Mouse (Mus musculus) retina, postnatal 7 days (tissue): ENCODE measurements around the gene Oas1a.
"Not testable (repeated sequence)": the region's sequence is repeated elsewhere in the genome, so short reads cannot be mapped to it uniquely, and the experiment has no call there.

Source experiments
- DNase-seq: peaks from one replicate; pipeline ENCODE4 v3.0.0-alpha.2; 2012; ENCODE audit warnings: low read depth, low spot score

Oas1a gene

DNA sequence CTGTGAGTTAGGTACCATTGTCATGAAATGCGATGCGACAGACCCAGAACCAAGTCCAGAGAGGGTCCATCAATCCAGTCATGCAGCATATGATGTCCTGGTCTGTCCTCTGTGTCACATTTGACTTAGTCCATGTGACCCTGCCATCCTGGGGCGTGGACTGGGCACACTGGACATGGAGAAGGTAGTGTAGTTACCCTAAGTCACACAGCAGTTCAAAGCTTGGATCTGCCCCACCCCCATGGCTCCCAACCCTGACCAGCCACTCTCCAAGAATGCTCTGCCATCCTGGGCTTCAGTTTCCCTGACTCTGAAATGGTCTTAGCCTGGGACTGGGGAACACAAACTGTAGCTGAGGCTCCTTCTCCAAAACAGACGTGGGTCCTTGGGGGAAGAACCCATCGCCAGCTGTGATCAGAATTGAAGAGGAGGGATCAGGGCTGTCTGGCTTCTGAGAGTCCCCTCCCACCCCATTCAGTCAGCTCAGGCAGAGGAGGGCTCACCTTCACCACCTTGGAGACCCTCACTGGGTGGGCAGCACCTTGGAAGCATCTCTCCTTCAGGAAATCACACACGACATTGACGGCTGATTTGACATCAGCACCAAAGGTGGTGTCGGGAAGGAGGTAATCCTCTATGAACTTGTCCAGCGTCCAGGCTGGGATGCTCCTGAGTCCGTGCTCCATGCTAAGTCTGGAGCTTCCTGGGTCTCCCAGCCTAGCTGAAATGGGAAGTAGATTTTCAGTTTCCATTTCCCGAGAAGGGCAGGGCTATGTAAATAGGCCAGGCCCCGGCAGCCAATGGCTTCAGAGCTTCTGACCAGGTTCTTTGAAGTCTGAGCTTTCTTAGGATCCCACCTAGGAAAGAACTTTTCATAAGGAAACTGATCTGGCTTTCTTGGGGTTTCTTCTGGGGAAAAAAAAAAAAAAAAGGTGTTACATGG lies at the start of gene Oas1a:
Oas1a (minus strand) TSS at position 731 of the 943 bp plus-strand sequence.
- not testable (repeated sequence) for DNase-seq

GRCm38 (mm10) chr5:120953974-120954373 lies 46.7 kb upstream of the Oas1a start:
- peak; percentile 36 for DNase-seq

DNA sequence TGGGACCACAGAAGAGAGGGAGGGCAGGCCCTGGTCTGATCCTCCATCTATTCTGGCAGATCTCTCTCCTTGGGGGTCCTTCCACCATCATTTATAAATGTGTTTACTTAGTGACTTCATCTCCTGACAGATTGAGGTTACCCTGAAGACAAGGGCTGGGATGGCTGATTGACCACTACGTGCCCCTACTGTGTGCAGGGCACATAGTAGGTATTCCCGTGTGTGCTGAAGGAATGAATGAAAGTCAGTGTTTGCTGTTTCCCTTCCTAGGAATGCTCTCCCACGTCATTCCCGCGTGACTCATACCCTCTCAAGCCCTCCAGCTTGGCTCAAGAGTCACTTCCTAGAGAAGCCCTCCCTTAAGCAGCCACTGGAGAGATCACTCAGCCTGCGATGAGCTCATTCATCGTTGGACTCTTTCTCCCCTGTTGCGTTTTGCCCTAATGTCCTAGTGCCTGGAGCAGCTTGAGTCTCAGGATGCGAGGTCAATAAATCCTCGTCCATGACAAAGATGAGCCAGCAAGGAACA lies 45.0 kb upstream of the Oas1a start:
- DNase-seq: no peak

DNA sequence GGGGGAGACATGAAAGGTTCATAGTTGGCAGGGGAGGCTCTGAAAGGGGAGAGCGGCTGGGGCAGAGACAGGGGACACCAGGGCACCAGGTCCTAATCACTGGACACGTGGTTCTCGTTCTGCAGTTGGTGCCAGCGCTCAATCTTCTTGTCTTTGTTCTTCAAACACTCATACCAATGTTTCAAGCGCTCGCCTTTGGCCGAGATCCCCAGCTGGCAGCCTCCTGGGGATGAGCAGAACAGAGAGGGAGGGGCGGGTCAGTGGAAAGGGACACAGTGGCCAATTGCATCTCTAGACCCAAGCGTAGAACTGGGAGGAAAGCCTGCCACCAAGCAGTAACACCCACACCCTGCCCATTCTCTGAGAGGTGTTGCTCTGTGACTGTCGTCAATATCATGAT lies 34.8 kb upstream of the Oas1a start:
- no peak for DNase-seq

DNA sequence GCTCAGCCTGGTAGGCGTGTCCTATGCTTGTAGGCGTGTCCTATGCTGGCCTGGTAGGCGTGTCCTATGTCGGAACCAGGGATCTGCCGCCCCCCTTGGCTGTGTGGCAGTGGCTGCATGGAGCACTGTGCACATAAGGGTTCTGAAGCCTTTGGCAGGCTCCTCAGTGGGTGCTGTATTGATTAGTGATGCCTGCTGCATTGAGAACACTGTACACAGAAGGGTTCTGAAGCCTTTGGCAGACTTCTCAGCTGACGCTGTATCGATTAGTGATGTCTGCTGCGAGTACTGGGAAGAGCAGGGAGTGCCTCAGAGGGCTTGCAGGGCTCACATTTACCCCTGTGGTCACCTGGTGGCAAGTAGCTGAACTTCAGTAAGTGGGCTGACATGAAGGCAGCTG lies 31.3 kb upstream of the Oas1a start:
- no peak for DNase-seq

DNA sequence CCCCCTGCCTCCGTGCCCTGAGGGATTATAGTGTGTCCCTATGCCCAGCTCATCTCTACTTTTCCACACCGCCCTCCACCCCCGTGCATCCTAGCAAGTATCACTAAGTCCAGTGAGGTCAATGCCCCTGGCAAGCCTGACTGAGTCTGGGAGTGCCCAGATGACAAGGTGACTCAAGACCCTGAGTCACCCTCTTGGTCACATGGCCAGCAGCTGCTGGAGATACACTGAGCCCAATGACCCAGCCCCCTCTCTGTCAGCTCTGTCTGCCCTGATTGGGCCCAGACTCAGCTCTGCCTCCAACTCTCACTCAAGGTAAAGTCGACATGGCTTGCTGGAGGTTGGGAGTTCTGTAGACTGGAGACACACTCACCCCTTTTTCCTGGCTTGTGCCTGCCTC lies 30.5 kb upstream of the Oas1a start:
- no peak for DNase-seq

DNA sequence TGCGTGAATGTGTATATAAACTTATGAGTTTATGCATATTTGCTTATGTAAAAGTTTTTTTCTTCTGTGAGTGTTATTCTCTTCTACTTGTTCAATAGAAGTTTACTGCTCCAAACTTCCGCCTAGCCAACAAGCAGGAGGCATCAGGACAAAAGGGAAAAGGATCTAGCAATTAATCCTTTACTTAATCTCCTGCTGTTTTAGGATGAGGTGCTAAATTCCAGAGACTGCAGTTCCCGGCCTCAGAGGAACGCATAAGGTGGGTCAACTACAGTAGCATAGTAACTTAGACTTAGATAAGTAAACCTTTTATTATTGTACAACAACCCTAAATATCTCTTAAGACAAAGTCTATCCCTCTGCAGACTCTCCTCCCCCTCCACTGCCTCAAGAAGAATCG lies 26.6 kb upstream of the Oas1a start:
- no peak for DNase-seq

GRCm38 (mm10) chr5:120927036-120927435 lies 19.7 kb upstream of the Oas1a start:
- no peak for DNase-seq

DNA sequence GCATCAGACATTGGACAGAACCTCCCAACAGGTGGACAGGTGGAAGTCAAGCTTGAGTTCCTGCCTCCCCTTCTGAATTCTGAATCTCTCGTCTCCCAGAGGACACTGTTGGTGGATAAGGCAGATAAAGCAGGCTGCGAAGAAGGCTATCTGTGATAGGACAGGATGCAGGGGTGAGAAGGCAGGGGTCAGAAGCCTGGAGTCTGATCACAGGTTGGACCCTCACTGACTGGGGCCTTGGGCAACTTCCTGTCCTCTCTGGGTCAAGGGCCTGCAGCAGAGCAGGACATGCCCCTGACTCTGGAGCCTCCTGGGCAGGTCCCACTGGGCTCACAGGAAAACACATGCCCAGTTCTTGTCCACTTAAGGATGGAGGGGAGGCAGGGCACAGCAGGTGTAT lies 19.0 kb upstream of the Oas1a start:
- not testable (repeated sequence) for DNase-seq

DNA sequence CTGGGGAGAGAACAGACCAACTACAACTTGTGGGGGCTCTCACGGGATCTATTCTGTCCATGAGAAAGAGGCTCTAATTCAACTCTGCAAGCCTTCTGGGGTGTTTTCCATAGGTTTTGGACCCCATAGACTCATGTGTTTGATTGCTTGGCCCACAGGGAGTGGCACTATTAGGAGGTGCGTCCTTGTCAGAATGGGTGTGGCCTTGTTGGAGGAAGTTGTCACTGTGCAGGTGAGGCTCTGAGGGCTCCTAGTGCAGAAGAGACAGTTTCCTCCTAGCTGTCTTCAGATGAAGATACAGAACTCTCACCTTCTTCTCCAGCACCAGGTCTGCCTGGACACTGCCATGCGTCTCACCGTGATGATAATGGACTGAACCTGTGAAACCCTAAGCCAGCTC lies 17.2 kb upstream of the Oas1a start:
- not testable (repeated sequence) for DNase-seq

DNA sequence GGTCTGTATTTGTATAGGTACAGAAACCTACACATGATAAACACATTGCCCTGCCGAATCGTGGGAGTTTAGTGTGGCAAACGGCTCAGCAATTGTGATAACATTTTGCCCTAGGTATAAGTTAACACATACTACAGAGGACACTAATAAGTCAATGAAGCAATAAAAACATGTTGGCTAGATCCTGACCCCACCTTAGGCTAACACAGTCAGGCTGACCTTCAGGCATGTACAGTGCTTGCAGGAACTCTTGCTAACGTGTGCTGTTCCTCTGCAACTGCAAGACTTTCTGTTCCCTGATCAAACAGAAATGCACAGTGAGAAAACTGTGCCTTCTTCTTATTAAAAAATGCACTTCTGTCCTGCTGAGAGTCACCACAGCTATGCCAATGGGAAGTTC lies 16.6 kb upstream of the Oas1a start:
- no peak for DNase-seq

DNA sequence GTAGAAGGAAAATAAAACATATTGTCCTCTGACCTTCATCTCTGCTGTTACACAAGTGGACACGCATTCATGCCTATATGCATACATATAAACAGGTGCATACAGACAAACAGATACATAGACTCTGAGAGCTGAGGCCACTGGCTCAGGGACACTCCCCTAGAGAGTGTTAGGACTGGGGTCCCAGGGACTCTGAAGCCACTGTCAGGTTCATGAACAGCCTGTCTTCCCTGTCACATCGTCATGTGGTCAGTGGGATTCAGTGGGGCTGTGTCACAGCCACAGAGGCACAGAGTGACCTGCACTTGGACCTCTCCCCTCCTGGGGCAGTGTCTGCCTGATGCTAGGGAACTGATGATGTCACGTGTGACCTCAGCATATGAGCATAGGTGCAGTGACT lies 13.0 kb upstream of the Oas1a start:
- no peak for DNase-seq

DNA sequence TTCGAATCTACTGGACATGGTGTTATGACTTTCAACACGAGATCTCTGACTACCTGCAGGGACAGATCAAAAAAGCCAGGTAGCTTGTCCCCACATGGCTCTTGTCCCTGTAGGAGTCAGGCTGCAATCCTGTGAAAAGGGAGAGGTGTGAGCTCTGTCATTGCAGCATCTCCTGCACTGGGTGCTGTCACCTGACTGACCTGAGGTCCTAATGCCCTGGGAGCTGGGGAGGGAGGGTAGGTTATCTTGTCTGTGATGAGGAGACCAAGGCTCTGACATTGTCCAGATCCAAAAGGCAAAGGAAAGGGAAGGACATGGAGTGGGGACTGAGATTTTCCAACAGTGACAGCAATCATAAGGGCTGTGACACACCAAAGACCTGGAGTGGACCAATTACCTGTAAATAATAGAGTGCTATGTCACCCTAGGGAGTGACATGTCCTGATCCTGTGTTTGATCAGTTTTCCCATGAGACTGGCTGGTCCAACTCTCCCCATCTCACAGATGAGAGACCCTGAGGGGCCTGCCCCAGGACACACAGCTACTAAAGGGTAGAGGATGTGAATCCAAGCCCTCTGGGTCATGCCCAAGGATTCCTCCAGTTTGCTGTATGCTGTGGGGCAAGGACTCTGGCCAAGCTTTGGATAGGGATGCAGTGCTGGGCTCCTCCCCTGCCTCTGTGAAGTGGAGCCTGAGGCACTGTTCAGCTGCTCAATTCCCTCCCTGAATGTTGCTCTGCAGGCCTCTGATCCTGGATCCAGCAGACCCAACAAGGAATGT lies 12.0 kb upstream of the Oas1a start:
- DNase-seq: not testable (repeated sequence)

DNA sequence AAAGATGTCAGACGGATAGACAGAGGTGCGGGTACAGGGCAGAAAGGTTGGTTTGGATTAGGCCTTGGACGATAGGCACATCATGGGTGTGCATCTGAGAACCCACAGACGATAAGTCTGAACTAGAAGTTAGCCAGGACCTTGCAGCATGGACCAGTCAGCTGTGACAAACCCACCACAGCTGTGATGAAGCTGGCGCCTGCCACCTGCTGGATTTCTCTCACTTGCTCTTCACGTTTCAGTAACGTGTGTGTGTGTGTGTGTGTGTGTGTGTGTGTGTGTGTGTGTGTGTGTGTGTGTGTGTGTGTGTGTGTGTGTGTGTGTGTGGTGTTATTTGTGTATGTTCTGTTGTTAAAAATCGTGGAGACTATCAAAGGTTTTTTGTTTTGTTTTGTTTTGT lies 6.9 kb upstream of the Oas1a start, which contains the start of gene Oas1d:
Oas1d (plus strand) TSS at position 333 of the 400 bp plus-strand sequence.
- DNase-seq: not testable (repeated sequence)

DNA sequence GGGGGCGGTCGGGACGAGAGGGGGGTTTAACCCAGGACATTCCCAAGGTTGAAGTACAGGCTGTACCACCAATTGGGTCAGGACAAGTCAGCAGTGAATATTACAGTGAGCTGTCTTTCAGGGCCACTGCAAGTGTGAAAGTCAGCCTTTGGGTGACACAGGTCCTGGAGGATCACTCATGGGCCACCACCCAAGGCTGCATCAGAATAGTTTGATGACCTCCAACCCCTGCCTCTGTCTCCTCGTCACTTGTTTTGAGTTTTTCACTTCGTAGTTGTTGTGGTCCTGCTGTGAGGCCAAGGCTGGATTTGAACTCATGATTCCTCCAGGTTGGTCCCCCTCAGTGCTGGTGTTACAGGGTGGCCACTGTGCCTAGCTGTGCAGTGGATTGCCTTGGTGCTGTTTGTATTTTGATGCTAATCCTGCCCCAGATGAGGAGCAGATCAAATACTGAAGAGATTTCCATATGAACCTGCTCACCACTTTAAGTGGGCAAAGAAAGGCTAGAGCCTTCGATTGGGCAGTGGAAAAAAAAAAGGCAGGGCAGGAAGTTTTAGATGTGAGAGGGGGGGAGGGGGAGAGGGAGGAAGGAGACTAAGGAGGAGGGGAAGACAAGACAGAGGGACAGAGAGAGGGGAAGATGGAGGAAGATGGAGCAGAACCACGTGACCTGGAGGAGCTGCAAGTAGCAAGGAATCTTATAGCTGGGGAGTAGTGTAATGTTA lies 1.0 kb upstream of the Oas1a start:
- no peak for DNase-seq

- no peak for DNase-seq
These were observed 5.3 kb downstream of the Oas1a start for GRCm38 (mm10) chr5:120902056-120902455.

DNA sequence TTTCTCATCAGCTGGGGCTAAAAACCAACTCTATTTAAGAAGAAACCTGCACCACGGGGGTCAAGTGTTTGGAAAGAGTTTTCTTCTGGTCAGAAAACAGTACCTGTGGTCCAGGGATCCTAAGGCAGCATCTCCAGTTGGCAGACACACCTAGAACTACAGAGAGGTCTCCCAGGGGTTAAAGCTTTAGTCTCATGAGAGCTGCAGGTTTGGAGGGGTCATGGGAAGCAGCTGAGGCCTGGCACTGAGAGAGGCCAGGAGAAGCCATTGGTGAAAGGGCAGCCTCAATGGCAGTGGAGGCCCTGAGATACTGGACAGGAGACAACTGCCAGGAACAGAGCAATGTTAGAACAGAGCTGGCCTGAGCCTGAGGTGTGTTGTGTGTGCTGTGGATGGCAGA lies 6.7 kb downstream of the Oas1a start:
- no peak for DNase-seq

DNA sequence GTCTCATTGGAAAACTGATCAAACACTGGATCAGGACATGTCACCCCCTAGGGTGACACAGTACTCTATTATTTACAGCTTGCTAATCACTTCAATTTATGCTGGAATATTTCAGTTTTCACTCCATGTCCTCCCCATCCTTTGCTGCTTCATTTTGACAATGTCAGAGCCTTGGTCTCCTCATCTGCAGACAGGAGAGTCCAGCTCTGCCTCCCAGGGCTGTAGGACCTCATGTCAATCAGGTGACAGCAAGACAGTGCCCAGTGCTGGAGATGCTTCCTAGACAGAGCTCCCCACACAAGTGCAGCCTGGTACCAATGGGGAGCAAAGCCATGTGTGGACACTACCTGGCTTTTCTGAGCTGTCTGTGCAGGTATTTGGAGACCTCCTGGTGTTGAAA lies 8.6 kb downstream of the Oas1a start:
- no peak for DNase-seq

GRCm38 (mm10) chr5:120898307-120898706 lies 9.0 kb downstream of the Oas1a start:
- DNase-seq: no peak

GRCm38 (mm10) chr5:120895231-120895900 lies 12.0 kb downstream of the Oas1a start:
- no peak for DNase-seq

DNA sequence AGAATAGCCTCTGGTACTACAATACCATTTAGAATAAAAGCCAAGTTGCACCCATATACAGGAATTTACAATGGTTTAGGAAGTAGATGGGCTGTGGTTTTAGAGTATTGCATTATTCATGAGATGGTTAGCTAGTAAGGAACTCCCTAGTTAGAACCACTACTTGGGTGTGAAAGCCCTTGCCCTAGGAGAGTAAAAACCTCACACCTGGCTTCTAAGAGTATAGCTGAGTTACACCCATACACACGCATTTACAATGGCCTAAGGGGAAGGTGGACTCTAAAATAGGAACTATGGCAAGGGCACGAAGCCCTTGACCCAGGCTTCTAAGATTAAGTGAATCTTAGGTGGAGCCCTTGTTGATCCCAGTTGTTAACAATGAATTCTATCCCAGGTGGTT lies 12.6 kb downstream of the Oas1a start:
- DNase-seq: not testable (repeated sequence)
